Mouse (Mus musculus) midbrain, embryonic 16.5 days (tissue): ENCODE results near the gene Olfr1509. TPM values are rescaled to one million over a fixed set of nuclear protein-coding genes. Genes with fewer than 3 reads are reported as not detected.

ENCODE experiments used
- ATAC-seq: fragments of 200-750 bp; cut with Nextera tagmentation; 2 replicates; pipeline ENCODE4 v1.8.0; 2017; ENCODE audit warnings: moderate TSS enrichment
- H3K27ac ChIP-seq: fragments of 300-500 bp; sonication (generic); 2 replicates; pipeline ENCODE4 v1.5.1; 2014; ENCODE audit warnings: mild to moderate bottlenecking, low read length, mixed read lengths
- H3K27me3 ChIP-seq: fragments of 300-500 bp; sonication (generic); 2 replicates; pipeline ENCODE4 v1.6.1; 2014; ENCODE audit warnings: low read depth, low read length, mixed read lengths; ENCODE audit not compliant: control insufficient read depth, insufficient read depth
- H3K36me3 ChIP-seq: fragments of 300-500 bp; sonication (generic); 2 replicates; pipeline ENCODE4 v1.6.1; 2014; ENCODE audit warnings: mild to moderate bottlenecking, low read length, moderate library complexity, mixed read lengths; ENCODE audit not compliant: control insufficient read depth, insufficient read depth
- H3K4me1 ChIP-seq: fragments of 300-500 bp; sonication (generic); 2 replicates; pipeline ENCODE4 v1.6.1; 2014; ENCODE audit warnings: mild to moderate bottlenecking, low read length, mixed read lengths; ENCODE audit not compliant: control insufficient read depth, insufficient read depth
- H3K4me2 ChIP-seq: fragments of 300-500 bp; sonication (generic); 2 replicates; pipeline ENCODE4 v1.6.1; 2014; ENCODE audit warnings: mild to moderate bottlenecking, low read length, mixed read lengths
- H3K4me3 ChIP-seq: fragments of 300-500 bp; sonication (generic); 2 replicates; pipeline ENCODE4 v1.5.1; 2014; ENCODE audit warnings: low read depth, mild to moderate bottlenecking, low read length, moderate library complexity, mixed read lengths
- H3K9ac ChIP-seq: fragments of 300-500 bp; sonication (generic); 2 replicates; pipeline ENCODE4 v1.6.1; 2014; ENCODE audit warnings: low read depth, low read length, mixed read lengths
- H3K9me3 ChIP-seq: fragments of 300-500 bp; sonication (generic); replicated peaks from 2 replicates; pipeline ENCODE4 v1.6.1; 2014; ENCODE audit warnings: mild to moderate bottlenecking, low read length, mixed read lengths; ENCODE audit not compliant: control insufficient read depth, poor library complexity, severe bottlenecking
- WGBS: fragments of 180-500 bp; shearing (Covaris S2); extraction: QIAGEN DNeasy Blood & Tissue Kit; methylation state at CpG from one replicate; pipeline ENCODE4 v1.1.7; 2014; 5-methylcytosine and 5-hydroxymethylcytosine counted together
- polyA plus RNA-seq: library from polyadenylated mRNA; unstranded; fragments of >200 nt; fragmentation: Nextera tagmentation; extraction: Ambion mirVana; gene quantifications from 2 replicates; pipeline ENCODE4 v1.2.1, GENCODE M21; 2015

Olfr1509 gene
- polyA plus RNA-seq, 1 experiment from 2014 or later = not detected

DNA sequence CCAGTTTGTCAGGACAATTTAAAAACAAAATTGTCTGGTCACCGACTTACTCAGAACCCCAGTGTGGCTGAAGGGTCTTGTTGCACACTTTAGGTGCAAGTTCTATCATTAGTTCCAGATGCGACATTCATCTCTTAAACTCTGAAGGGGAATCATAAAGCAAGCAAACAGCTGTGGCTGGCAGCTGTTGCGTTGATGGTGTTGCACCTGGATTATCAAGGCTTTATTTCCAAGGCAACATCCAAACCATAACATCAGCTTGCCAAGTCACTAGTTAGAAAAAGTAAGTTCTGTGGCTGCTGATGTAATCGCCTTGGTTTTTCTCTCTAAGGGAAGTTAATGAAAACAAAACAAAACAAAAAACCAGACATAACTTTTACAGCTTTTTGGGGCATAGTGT, 52.7 kb downstream of the Olfr1509 start, which contains the start of gene Olfr1507:
Gene Olfr1507 (minus strand): TSS at position 234 of the 400 bp plus-strand sequence.
- Histone ChIP-seq H3K36me3 (no peaks in the 10 kb centered on the region), H3K9me3 (no peaks in the 10 kb centered on the region), H3K4me2 (no peak within 1 kb of the TSS), H3K4me3 (no peak within 1 kb of the TSS), H3K4me1 (no peaks in the 10 kb centered on the region), H3K27me3 (no peaks in the 10 kb centered on the region), H3K9ac (no peak within 1 kb of the TSS), H3K27ac (no peak within 1 kb of the TSS)
- no peak for ATAC-seq
- 88% methylated on average over 4 of the region's 4 CpGs for WGBS

Other genes starting within 250 kb of the Olfr1509 start
- gene Supt16, start 245.6 kb upstream of the Olfr1509 start, polyA plus RNA-seq = 38.0 and 46.6 TPM in 2 replicates
- 43.1 and 45.5 TPM in 2 replicates for gene Chd8, start 185.2 kb upstream of the Olfr1509 start, polyA plus RNA-seq
- 51.8 and 55.6 TPM in 2 replicates for gene Tox4, start 163.8 kb upstream of the Olfr1509 start, polyA plus RNA-seq
- gene Rab2b, start 163.4 kb upstream of the Olfr1509 start, polyA plus RNA-seq = 62.5 and 65.9 TPM in 2 replicates
- 46.9 and 48.1 TPM in 2 replicates for gene Mettl3, start 137.9 kb upstream of the Olfr1509 start, polyA plus RNA-seq
- 47.5 and 49.0 TPM in 2 replicates for gene Sall2, start 114.2 kb upstream of the Olfr1509 start, polyA plus RNA-seq
- not detected in 2 replicates for gene Olfr1513, start 86.6 kb upstream of the Olfr1509 start, polyA plus RNA-seq
- gene Olfr1512, start 63.8 kb upstream of the Olfr1509 start, polyA plus RNA-seq = 0.11 TPM in 1 of 2 replicates, not detected in the other
- 0.16 and 0.51 TPM in 2 replicates for gene Olfr1511, start 45.6 kb upstream of the Olfr1509 start, polyA plus RNA-seq
- not detected in 2 replicates for gene Olfr1510, start 28.6 kb upstream of the Olfr1509 start, polyA plus RNA-seq
- gene Olfr1508, start 24.5 kb downstream of the Olfr1509 start, polyA plus RNA-seq = not detected in 2 replicates
- 0.11 TPM in 1 of 2 replicates, not detected in the other for gene Olfr1507, start 52.8 kb downstream of the Olfr1509 start, polyA plus RNA-seq